Mouse (Mus musculus) mesoderm, embryonic 11.5 days (tissue): ENCODE data around the gene Sh2b1.

Experiments used
- DNase-seq: peaks from one replicate; pipeline ENCODE4 v3.0.0-alpha.2; 2012; ENCODE audit warnings: low read depth, low spot score

Gene Sh2b1

GRCm38 (mm10) chr7:126456382-126457266 lies 18.6 kb downstream of the Sh2b1 start:
- DNase-seq: no peak

GRCm38 (mm10) chr7:126455242-126455641 lies 20.0 kb downstream of the Sh2b1 start:
- no peak for DNase-seq

GRCm38 (mm10) chr7:126453861-126454260 lies 21.4 kb downstream of the Sh2b1 start:
- peak; percentile 23 for DNase-seq

- no peak for DNase-seq
These were observed 23.0 kb downstream of the Sh2b1 start for GRCm38 (mm10) chr7:126452244-126452643.

GRCm38 (mm10) chr7:126450641-126451040 lies 24.6 kb downstream of the Sh2b1 start:
- DNase-seq: no peak

- no peak for DNase-seq
These were observed 25.2 kb downstream of the Sh2b1 start for GRCm38 (mm10) chr7:126449991-126450390.

GRCm38 (mm10) chr7:126448481-126448880 lies 26.7 kb downstream of the Sh2b1 start:
- no peak for DNase-seq

GRCm38 (mm10) chr7:126446217-126446616 lies 29.0 kb downstream of the Sh2b1 start:
- no peak for DNase-seq

- no peak for DNase-seq
These were observed 30.0 kb downstream of the Sh2b1 start for GRCm38 (mm10) chr7:126445104-126445815.

GRCm38 (mm10) chr7:126444536-126444935 lies 30.7 kb downstream of the Sh2b1 start:
- no peak for DNase-seq

GRCm38 (mm10) chr7:126443997-126444396 lies 31.2 kb downstream of the Sh2b1 start:
- no peak for DNase-seq

GRCm38 (mm10) chr7:126440134-126440533 lies 35.1 kb downstream of the Sh2b1 start:
- no peak for DNase-seq

GRCm38 (mm10) chr7:126436851-126437250 lies 38.4 kb downstream of the Sh2b1 start:
- peak; percentile 76 for DNase-seq

GRCm38 (mm10) chr7:126435801-126436200 lies 39.4 kb downstream of the Sh2b1 start:
- DNase-seq: no peak

GRCm38 (mm10) chr7:126434726-126435125 lies 40.5 kb downstream of the Sh2b1 start:
- DNase-seq: no peak

- DNase-seq: no peak
These were observed 45.1 kb downstream of the Sh2b1 start for GRCm38 (mm10) chr7:126430167-126430566.

GRCm38 (mm10) chr7:126429503-126429898 lies 45.7 kb downstream of the Sh2b1 start:
- no peak for DNase-seq

- peak; percentile 94 for DNase-seq
These were observed 46.4 kb downstream of the Sh2b1 start, which contains the start of gene Rabep2 for GRCm38 (mm10) chr7:126428631-126429502. Gene Rabep2, plus strand, starts transcription at chr7:126428759.

GRCm38 (mm10) chr7:126428154-126428553 lies 47.1 kb downstream of the Sh2b1 start:
- DNase-seq: no peak

- no peak for DNase-seq
These were observed 47.8 kb downstream of the Sh2b1 start for GRCm38 (mm10) chr7:126427323-126427860.

- DNase-seq: no peak
These were observed 51.1 kb downstream of the Sh2b1 start for GRCm38 (mm10) chr7:126424161-126424560.
